Mouse (Mus musculus) ovary, postnatal 14 days (tissue): ENCODE results near the gene Slc25a39.
A peak's percentile ranks its signal among the peaks of the same experiment; 100 is the strongest.

Source experiments
- DNase-seq: peaks from one replicate; pipeline ENCODE4 v3.0.0; 2022; ENCODE audit warnings: low spot score

The Slc25a39 gene

GRCm38 (mm10) chr11:102407834-102408215, at the start of gene Slc25a39:
Gene Slc25a39 (minus strand): TSS chr11:102407946.
- DNase-seq, result no peak

GRCm38 (mm10) chr11:102455740-102456396, 48.1 kb upstream of the Slc25a39 start:
- DNase-seq, result peak; percentile 71

- no peak for DNase-seq
These were observed 45.4 kb upstream of the Slc25a39 start for GRCm38 (mm10) chr11:102453131-102453530.

DNA sequence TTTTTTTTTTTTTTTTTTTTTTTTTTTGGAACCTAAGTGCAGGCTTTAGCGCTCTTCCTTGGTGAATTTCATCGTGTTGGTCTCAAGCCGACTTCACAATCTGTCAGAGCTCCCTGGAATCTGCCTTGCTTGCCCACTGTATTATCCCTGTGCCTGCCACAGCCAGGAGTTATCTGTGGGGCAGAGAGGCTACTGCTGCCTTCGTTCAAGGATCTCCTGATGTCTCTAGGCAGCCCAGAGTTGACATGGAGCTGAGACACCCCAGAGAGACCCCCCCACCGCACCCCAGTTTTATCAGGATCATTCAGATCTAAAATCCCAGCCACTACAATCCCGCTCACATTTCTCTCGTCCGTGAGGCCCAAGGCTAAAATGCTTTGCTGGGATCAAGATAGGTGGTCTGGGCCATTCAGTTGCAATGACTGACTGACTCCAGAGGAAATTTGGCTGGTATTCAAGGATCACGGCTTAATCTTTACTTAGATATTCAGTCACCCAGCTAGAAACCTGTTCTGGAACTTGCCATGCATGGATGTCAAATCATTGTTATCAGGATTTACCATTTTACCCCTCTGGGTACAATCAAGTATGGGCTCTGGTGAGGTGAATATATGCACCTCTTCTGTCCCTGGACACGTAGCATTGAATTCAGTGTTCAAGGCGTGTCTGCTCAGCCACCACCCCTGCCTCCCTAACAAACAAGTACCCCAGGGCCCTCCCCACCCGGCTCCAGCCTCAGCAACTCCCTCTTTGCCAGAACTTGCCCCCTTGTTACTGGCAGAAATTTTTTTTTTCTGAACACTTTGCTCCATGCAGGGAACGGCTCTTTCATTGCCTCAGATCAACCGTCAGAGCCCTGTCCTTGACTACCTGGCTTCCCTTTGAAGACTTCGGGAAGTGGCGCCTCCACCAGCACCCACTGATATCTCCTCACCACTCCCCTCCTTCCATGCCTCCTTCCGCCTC, 41.6 kb upstream of the Slc25a39 start:
- DNase-seq, result no peak

GRCm38 (mm10) chr11:102448327-102448726, 40.6 kb upstream of the Slc25a39 start:
- DNase-seq, result no peak

DNA sequence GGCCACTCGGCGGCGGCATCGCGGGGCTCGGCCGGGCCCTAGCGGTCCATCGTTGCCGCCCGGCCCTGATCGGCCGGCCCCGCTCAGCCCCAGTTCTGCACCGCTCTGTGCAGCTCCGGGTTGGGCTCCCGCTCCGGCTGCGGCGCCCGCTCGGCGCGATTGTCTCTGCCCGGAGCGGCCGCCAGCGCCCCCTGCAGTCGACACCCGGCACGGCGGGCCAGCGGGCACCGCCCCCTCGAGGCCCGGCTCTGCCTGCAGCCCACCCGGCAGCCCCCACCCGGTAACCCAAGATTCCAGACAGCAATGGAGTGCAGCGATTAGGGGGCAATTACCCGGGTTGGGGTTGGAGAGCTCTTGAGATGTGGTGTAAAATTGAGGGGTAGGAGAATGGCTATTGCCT, 39.8 kb upstream of the Slc25a39 start, which contains the start of gene Fam171a2:
Gene Fam171a2 (minus strand): TSS at position 186 of the 400 bp plus-strand sequence.
- peak; percentile 89 for DNase-seq

DNA sequence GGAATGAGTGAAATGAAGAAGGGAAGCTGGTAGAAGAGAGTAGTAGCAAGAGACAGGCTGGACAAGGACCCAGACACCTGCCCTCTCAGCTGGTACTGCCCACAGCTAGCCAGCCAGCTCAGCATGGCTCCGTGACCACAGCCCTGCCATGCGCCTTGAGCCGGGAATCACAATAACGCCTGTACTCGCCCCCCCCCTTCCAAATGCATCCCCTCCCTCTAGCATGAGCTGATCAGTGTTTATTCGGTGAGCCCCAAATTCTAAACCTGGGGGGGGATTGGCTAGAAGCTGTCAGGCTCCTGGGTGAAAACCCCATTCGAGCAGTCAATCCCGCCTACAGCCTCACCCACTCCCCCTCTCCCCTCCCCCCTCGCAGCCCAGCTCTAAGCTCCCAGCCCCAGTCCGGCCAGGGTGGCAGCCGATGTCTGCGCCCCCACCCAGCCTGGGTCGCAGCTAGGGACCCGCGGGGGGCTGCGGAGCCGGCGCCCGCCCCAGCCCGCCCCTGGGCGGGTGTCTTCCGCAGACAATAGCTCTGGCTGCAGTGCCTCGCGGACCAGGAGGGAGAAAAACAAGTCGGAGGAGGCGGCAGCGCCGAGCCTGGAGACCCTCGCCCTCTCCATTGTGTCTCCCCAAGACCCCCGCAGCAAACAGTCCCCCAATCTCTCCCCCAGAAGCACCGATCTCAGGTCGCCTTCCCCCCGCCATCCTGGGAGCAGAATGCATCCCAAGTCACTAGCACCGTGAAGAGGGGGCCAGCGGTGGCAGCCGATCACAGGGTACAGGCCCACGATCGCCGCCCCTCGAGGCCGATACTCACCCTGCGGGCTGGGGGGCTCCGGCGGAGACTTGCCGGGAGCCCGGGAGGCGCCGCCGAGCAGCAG, 39.1 kb upstream of the Slc25a39 start:
- DNase-seq, result no peak

DNA sequence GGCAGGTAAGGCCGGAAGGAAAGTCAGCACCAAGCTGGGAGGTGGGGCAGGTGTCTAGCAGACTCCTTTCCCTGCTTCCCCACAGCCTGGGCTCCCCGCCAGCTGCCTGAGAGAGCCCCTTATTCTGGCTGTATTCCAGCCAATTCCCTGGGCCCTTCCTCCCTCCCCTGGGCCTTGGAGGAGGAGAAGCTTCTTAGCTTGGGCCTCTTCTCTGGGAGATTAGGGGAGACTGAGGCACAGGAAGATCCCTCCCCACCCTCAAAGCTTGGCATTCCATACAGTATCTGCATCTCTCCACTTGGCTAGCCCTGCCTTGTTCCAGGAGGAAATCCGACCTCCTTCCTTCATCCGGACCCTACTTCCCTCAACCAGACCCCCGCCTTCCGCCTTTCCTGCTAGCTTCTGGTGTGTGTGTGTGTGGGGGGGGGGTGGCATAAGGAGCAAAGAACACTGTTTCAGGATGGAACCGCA, 38.2 kb upstream of the Slc25a39 start:
- DNase-seq, result no peak

GRCm38 (mm10) chr11:102445264-102445890, 37.6 kb upstream of the Slc25a39 start:
- DNase-seq, result no peak

DNA sequence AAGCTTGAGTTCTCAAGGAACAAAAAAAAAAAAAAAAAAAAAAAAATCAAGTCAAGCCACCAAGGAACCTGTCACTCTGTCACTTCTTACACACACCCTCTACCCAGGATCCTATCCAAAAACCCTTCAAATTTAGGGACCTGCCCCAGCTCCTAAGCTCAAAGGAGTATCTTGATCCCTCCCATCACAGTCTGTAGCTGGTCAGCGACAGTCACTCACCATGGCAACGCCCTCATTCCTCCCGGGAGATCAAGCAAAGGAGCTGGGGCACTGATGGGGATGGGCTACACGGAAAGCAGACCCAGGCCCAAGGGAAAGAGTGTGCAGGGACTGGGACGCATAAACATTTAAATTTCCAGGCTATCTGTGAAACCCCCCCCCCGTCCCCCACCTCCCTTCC, 37.0 kb upstream of the Slc25a39 start:
- DNase-seq, result no peak

DNA sequence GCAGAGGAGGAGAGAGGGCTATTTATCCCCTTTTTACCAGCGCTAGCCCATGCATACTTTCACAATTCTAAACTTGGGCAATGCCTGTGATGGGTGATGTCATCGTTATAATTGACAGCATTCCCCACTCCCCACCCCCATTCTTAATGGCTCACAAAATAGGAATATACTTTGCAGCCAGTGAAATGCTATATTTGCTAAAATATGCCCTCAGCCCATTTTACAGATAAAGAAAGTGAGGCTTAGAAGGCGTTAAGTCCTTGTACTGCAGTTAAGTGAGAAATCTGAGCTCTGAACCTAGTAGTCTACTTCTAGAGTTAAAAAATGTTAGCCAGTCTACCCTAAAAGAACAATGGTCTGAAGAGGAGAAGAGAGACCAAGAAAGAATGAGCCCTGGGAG, 36.6 kb upstream of the Slc25a39 start:
- DNase-seq, result no peak

DNA sequence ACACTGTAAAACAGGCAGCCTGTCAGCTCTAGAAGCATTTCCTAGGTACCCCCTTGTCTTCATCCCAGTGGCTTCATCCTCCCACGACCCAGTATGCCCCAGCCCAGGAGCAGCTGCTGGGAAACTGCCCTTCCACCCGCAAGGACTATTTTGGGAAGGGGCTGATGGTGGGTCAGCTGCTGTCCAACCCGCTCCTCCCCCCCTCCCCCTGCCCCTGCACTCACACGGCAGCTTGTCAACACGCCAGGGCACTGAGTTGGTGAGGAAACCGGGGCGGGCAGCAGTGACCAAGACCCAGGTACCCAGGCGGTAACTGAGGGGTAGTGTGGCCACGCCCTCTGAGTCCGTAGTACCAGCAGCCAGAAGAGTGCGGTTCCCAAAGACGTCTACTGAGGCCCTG, 36.0 kb upstream of the Slc25a39 start:
- no peak for DNase-seq

DNA sequence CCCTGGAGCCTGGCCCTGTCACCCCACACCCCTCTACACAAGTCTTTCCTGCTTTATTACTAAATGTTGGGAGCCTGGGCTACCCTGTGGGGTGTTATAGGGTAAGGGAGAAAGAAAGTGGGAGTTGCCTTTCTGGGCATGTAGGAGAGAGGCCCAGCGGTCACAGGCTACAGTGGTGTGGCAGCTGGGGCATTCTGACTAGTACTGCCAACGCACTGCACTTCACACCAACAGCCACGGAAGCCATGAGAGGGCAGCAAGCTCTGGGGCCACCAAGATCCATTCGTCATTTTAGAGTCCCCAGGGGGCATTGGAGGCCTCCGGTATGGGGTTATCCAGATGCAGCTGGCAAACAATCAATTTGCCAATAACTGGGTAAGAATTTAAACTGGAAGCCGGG, 34.3 kb upstream of the Slc25a39 start:
- no peak for DNase-seq

DNA sequence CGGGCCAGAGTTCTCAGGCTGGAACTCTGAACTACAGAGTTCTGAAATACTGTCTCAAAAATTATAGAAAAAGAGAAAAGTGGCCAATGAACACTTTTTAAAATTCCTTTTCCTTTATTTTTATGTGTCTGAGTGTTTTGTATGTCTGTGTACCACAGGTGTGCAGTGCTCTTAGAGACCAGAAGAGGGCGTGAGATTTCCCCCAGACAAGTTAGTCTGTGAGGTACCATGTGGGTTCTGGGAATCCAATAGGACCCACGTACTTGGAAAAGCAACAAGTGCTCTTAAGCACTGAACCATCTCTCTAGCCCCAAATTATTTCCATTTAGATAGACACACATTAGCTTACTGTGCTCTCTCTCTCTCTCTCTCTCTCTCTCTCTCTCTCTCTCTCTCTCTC, 33.7 kb upstream of the Slc25a39 start:
- no peak for DNase-seq

GRCm38 (mm10) chr11:102440255-102440654, 32.5 kb upstream of the Slc25a39 start:
- DNase-seq, result no peak

GRCm38 (mm10) chr11:102439093-102440082, 31.6 kb upstream of the Slc25a39 start:
- no peak for DNase-seq

DNA sequence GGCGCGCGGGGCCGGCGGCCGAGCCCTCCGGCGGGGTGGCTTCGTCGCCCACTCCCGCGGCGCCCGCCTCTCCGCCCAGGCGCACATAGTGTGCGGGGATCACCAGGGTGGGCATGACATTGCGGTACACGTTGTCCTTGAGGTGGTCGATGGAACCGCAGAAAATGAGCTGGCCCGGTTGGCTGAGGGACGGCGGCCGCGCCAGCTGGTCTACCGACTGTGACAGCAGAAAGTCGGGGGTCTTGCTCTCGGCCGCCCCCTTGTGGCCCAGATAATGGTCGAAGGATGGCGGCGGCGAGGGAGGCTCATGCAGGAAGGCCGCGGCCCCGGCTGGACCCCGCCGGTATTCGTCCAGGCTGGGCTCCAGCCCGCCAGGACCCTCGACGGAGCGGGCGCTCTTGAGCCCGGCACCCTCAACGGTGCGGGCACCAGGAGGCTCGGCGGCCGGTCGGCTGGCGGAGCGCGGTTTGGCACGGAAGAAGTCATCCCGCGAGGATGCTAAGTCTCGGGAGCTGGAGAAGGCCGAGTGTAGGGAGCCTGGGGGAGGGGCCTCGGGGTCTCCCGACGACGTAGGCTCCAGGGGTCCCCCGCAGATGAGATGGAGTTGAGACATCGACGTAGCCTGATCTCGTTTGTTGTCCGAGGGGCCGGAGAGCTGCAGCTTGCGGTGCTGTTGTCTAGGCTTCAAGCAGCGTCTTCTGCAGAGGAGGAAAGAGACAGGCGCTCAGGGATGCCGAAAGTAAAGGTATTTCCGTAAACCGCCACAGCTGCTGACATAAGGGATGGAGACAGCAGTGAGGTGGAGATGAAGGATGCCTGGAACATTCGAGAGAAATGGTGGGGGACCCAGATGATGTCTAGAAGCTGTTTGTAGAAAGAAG, 30.7 kb upstream of the Slc25a39 start:
- DNase-seq, result peak; percentile 83

- DNase-seq, result no peak
These were observed 29.6 kb upstream of the Slc25a39 start for GRCm38 (mm10) chr11:102437120-102438061.
